Mouse (Mus musculus): ENCODE results near the gene Atp6v0c.

GRCm38 (mm10) chr17:24140845-24141424 lies 28.6 kb downstream of the Atp6v0c start:
- TF ChIP-seq GATA1 (IDR thresholded peaks at IDR 0.05; ENCODE audit: borderline replicate concordance, low read length) (no peak), FLI1 (IDR thresholded peaks at IDR 0.05; ENCODE audit: low read length) (no peak)
